Comparison of ENCODE assay signal across 8 mouse cellular contexts in genomic region chr15:37099927-37100766, GRCm38 (mm10).
DNase-seq lines count a peak whose midpoint lies in the region; ATAC-seq and TF ChIP-seq lines count a peak whose summit lies in the region.

No protein-coding gene starts in this region.

- peak; percentile 71 for ATAC-seq in intestine, postnatal 0 days
- ATAC-seq in limb, embryonic 13.5 days (ENCODE audit: low FRiP score, low read depth) = peak; percentile 67; the same call in 1 of the 2 replicates
- peak; percentile 88 for ATAC-seq in midbrain, embryonic 15.5 days (replicated peaks)

- H3K27me3 ChIP-seq in intestine, postnatal 0 days (replicated peaks; ENCODE audit: control insufficient read depth, insufficient read depth, low read length) = no peaks in the 10 kb centered on the region
- no peaks in the 10 kb centered on the region for H3K27me3 ChIP-seq in limb, embryonic 13.5 days
- H3K27me3 ChIP-seq in midbrain, embryonic 15.5 days (replicated peaks) = no peaks in the 10 kb centered on the region
- no peaks in the 10 kb centered on the region for H3K27me3 ChIP-seq in splenic B cell, adult 2 months (ENCODE audit: control insufficient read depth, insufficient read depth, low read length, poor library complexity, severe bottlenecking)

- H3K4me1 ChIP-seq in intestine, postnatal 0 days (replicated peaks; ENCODE audit: control insufficient read depth, insufficient read depth, low read length) = no peaks in the 10 kb centered on the region
- H3K4me1 ChIP-seq in limb, embryonic 13.5 days = no peaks in the 10 kb centered on the region
- H3K4me1 ChIP-seq in midbrain, embryonic 15.5 days = no peaks in the 10 kb centered on the region

- no peak overlapping the region for H3K9ac ChIP-seq in intestine, postnatal 0 days (ENCODE audit: low read depth, low read length)
- H3K9ac ChIP-seq in limb, embryonic 13.5 days = no peak overlapping the region
- H3K9ac ChIP-seq in midbrain, embryonic 15.5 days = peak overlapping the region; percentile 3; the same call in 1 of the 2 replicates

- 31% methylated on average over 17 of the region's 17 CpGs for WGBS in intestine, postnatal 0 days
- WGBS in limb, embryonic 13.5 days = 42% methylated on average over 17 of the region's 17 CpGs
- WGBS in midbrain, embryonic 15.5 days = 35% methylated on average over 17 of the region's 17 CpGs

- no peak overlapping the region for H3K27ac ChIP-seq in intestine, postnatal 0 days (ENCODE audit: low read depth, low read length)
- H3K27ac ChIP-seq in limb, embryonic 13.5 days = no peak overlapping the region
- 0 out of 2 replicates have a peak overlapping the region, but pooled peaks have one; percentile 18 for H3K27ac ChIP-seq in midbrain, embryonic 15.5 days

- TF ChIP-seq CTCF in intestine, postnatal 0 days (IDR thresholded peaks at IDR 0.05; ENCODE audit: low read depth) = peak; percentile 84

- H3K4me3 ChIP-seq in intestine, postnatal 0 days (ENCODE audit: low read depth, low read length) = peak overlapping the region; percentile 22; the same call in 1 of the 2 replicates
- peak overlapping the region; percentile 29 for H3K4me3 ChIP-seq in limb, embryonic 13.5 days
- peak overlapping the region; percentile 15 for H3K4me3 ChIP-seq in midbrain, embryonic 15.5 days

- peak overlapping the region; percentile 60 for H3K4me2 ChIP-seq in intestine, postnatal 0 days (replicated peaks; ENCODE audit: low read depth)
- H3K4me2 ChIP-seq in limb, embryonic 13.5 days (replicated peaks) = peak overlapping the region; percentile 49
- peak overlapping the region; percentile 44 for H3K4me2 ChIP-seq in midbrain, embryonic 15.5 days

- H3K9me3 ChIP-seq in intestine, postnatal 0 days (ENCODE audit: control insufficient read depth) = no peaks in the 10 kb centered on the region
- H3K9me3 ChIP-seq in limb, embryonic 13.5 days = peaks cover 3% of the 10 kb centered on the region; the same call in 1 of the 2 replicates
- H3K9me3 ChIP-seq in midbrain, embryonic 15.5 days = no peaks in the 10 kb centered on the region

- peak; percentile 17 for DNase-seq in ovary, adult 18-20 months (ENCODE audit: low spot score)
- DNase-seq in ovary, postnatal 14 days (ENCODE audit: low spot score) = no peak
- DNase-seq in cerebellum, adult 9-10 months = peak; percentile 75
- DNase-seq in frontal cortex, postnatal 10 days (ENCODE audit: low spot score in 2 of 2) = peak; percentile 34 to 37
- peak; percentile 72 for DNase-seq in splenic B cell, adult 2 months (ENCODE audit: low read depth, low spot score)

- H3K36me3 ChIP-seq in intestine, postnatal 0 days (ENCODE audit: control insufficient read depth, insufficient read depth) = no peaks in the 10 kb centered on the region
- H3K36me3 ChIP-seq in limb, embryonic 13.5 days = no peaks in the 10 kb centered on the region
- H3K36me3 ChIP-seq in midbrain, embryonic 15.5 days (replicated peaks) = no peaks in the 10 kb centered on the region
- H3K36me3 ChIP-seq in splenic B cell, adult 2 months (ENCODE audit: control insufficient read depth, insufficient read depth, low read length, poor library complexity, severe bottlenecking) = no peaks in the 10 kb centered on the region
